Mouse (Mus musculus) liver (tissue): ENCODE results near the gene Dut.

Experiments used
- DNase-seq: peaks from one replicate; pipeline ENCODE4 v3.0.0-alpha.2; 2020; ENCODE audit warnings: mixed read lengths

Gene Dut

DNA sequence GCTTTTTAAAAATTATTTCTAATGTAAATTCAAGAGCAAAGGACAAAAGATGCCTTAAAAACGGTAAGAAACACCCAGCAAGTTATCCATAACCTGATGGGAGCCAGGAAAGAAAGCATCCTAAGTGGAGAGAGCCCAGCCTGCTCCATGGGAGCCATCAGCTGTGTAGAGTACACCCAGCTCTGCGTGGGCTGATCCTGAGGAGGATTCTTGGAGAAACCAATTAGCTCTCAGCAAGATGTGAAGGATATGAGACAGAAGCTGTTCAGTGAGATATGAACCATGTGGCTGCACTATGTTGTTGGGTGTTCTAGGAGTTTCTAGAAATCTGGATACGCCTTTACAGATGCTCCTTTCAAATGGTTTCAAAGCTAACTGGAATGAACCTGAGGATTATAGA lies 58.7 kb downstream of the Dut start:
- no peak for DNase-seq
